Mouse (Mus musculus) neural tube, embryonic 14.5 days (tissue): ENCODE results near the gene Aadacl2. TPM values are rescaled to one million over a fixed set of nuclear protein-coding genes. Genes with fewer than 3 reads are reported as not detected.

Experiments
- ATAC-seq: fragments of 200-750 bp; cut with Nextera tagmentation; 2 replicates; pipeline ENCODE4 v1.8.0; 2017; ENCODE audit warnings: low read depth, mild to moderate bottlenecking, moderate TSS enrichment, moderate library complexity
- H3K27ac ChIP-seq: fragments of 300-500 bp; sonication (generic); 2 replicates; pipeline ENCODE4 v1.5.1; 2014; ENCODE audit warnings: low read depth, mild to moderate bottlenecking, control low read depth, low read length, moderate library complexity, mixed read lengths
- H3K27me3 ChIP-seq: fragments of 300-500 bp; sonication (generic); 2 replicates; pipeline ENCODE4 v1.6.1; 2014; ENCODE audit warnings: low read length; ENCODE audit not compliant: control insufficient read depth, insufficient read depth
- H3K36me3 ChIP-seq: fragments of 300-500 bp; sonication (generic); 2 replicates; pipeline ENCODE4 v1.6.1; 2014; ENCODE audit warnings: low read length, mixed read lengths; ENCODE audit not compliant: control insufficient read depth, insufficient read depth
- H3K4me1 ChIP-seq: fragments of 300-500 bp; sonication (generic); 2 replicates; pipeline ENCODE4 v1.6.1; 2014; ENCODE audit warnings: low read length; ENCODE audit not compliant: control insufficient read depth, insufficient read depth
- H3K4me2 ChIP-seq: fragments of 300-500 bp; sonication (generic); 2 replicates; pipeline ENCODE4 v1.6.1; 2014; ENCODE audit warnings: mild to moderate bottlenecking, low read depth, low read length, control low read depth
- H3K4me3 ChIP-seq: fragments of 300-500 bp; sonication (generic); 2 replicates; pipeline ENCODE4 v1.5.1; 2014; ENCODE audit warnings: low read depth, low read length, control low read depth, mixed read lengths
- H3K9ac ChIP-seq: fragments of 300-500 bp; sonication (generic); replicated peaks from 2 replicates; pipeline ENCODE4 v1.6.1; 2014; ENCODE audit warnings: low read depth, mild to moderate bottlenecking, control low read depth, low read length, mixed read lengths
- H3K9me3 ChIP-seq: fragments of 300-500 bp; sonication (generic); 2 replicates; pipeline ENCODE4 v1.6.1; 2016; ENCODE audit warnings: low read length; ENCODE audit not compliant: control insufficient read depth
- WGBS: fragments of 180-500 bp; shearing (Covaris S2); extraction: QIAGEN DNeasy Blood & Tissue Kit; methylation state at CpG from one replicate; pipeline ENCODE4 v1.1.7; 2014; 5-methylcytosine and 5-hydroxymethylcytosine counted together
- polyA plus RNA-seq: library from polyadenylated mRNA; unstranded; fragments of >200 nt; fragmentation: Nextera tagmentation; extraction: Ambion mirVana; gene quantifications from 2 replicates; pipeline ENCODE4 v1.2.1, GENCODE M21; 2014

The Aadacl2 gene
- polyA plus RNA-seq, 1 experiment from 2014 or later, result not detected

GRCm38 (mm10) chr3:60056451-60056850 lies 49.9 kb downstream of the Aadacl2 start:
- no peak overlapping the region for H3K27ac ChIP-seq
- no peaks in the 10 kb centered on the region for H3K36me3 ChIP-seq
- WGBS, result 32% methylated on average over 3 of the region's 3 CpGs
- ATAC-seq, result no peak
- H3K9ac ChIP-seq, result no peak overlapping the region
- H3K4me1 ChIP-seq, result no peaks in the 10 kb centered on the region
- no peak overlapping the region for H3K4me2 ChIP-seq
- no peaks in the 10 kb centered on the region for H3K9me3 ChIP-seq
- no peak overlapping the region for H3K4me3 ChIP-seq
- no peaks in the 10 kb centered on the region for H3K27me3 ChIP-seq

GRCm38 (mm10) chr3:60057070-60057808 lies 50.7 kb downstream of the Aadacl2 start:
- 80% methylated on average over 2 of the region's 2 CpGs for WGBS

GRCm38 (mm10) chr3:60057809-60058082 lies 51.2 kb downstream of the Aadacl2 start:
- ATAC-seq, result no peak
- no peaks in the 10 kb centered on the region for H3K36me3 ChIP-seq
- WGBS, result 75% methylated on average over 1 of the region's 1 CpGs

More at GRCm38 (mm10) chr3:60057070-60057808, 50.7 kb downstream of the Aadacl2 start:
- no peak for ATAC-seq
- no peaks in the 10 kb centered on the region for H3K4me1 ChIP-seq
- no peaks in the 10 kb centered on the region for H3K36me3 ChIP-seq
- H3K4me2 ChIP-seq, result no peak overlapping the region
- no peaks in the 10 kb centered on the region for H3K9me3 ChIP-seq
- no peaks in the 10 kb centered on the region for H3K27me3 ChIP-seq
- no peak overlapping the region for H3K9ac ChIP-seq
- no peak overlapping the region for H3K27ac ChIP-seq
- no peak overlapping the region for H3K4me3 ChIP-seq

More at GRCm38 (mm10) chr3:60057809-60058082, 51.2 kb downstream of the Aadacl2 start:
- no peak overlapping the region for H3K27ac ChIP-seq
- no peaks in the 10 kb centered on the region for H3K27me3 ChIP-seq
- no peak overlapping the region for H3K4me3 ChIP-seq
- H3K4me2 ChIP-seq, result no peak overlapping the region
- H3K9me3 ChIP-seq, result no peaks in the 10 kb centered on the region
- H3K4me1 ChIP-seq, result no peaks in the 10 kb centered on the region
- H3K9ac ChIP-seq, result no peak overlapping the region

Other genes starting within 250 kb of the Aadacl2 start
- not detected in 2 replicates for gene Gm8298, start 145.7 kb upstream of the Aadacl2 start, polyA plus RNA-seq
- not detected in 2 replicates for gene C130079G13Rik, start 81.5 kb upstream of the Aadacl2 start, polyA plus RNA-seq
- not detected in 2 replicates for gene Aadac, start 19.0 kb downstream of the Aadacl2 start, polyA plus RNA-seq
- gene Sucnr1, start 75.1 kb downstream of the Aadacl2 start, polyA plus RNA-seq, result not detected in 2 replicates